ENCODE assay signal across 7 mouse cellular contexts in the genomic region with DNA sequence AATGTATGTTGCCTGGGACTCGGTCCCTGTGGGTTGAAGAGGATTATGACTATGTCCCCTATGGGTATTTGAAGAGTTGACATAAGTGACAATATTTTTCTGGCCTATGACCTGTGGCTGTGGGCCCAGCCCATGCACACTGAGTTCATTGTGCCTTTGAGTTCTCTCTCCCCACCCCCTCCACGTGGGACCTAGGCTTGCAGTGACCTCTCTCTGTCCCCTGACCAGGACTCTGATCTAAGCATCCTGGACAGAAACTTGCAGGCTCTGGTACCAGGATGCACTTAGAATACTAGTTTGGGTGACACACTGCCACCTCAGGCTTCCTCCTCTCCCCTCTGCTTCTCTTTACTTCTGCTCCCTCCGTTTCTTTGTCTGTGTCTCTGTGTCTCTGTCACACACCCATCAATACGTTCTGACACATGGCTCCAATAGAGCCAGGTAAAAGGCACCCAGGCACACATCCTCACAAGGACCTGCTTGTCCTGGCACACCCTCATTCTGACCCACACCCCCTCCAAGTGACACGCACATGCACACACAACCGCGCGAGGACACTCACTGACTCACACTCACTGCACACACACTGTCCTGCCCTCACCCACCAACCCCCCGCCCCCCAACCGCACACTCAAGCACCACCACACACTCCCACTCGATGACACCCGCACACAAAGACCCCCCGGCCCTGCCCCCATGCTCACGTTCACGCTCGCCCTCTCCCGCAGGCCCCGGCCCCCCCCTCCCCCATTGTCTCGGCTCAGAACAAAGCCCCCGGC. TPM values are rescaled to one million over a fixed set of nuclear protein-coding genes. Genes with fewer than 3 reads are reported as not detected.
DNase-seq lines count a peak whose midpoint lies in the region; ATAC-seq and TF ChIP-seq lines count a peak whose summit lies in the region.

No protein-coding gene starts in this region.

- peak overlapping the region; percentile 87 for H3K4me3 ChIP-seq in megakaryocyte, embryonic 14.5 days (replicated peaks)
- H3K4me3 ChIP-seq in forebrain, postnatal 0 days (ENCODE audit: low read depth, low read length), result peak overlapping the region; percentile 97
- H3K4me3 ChIP-seq in liver, embryonic 14.5 days (ENCODE audit: insufficient read depth in 1 of 2, low read depth in 2 of 2, low read length in 2 of 2), result peak overlapping the region; percentile 37 to 38
- peak overlapping the region; percentile 75 for H3K4me3 ChIP-seq in stomach, postnatal 0 days (ENCODE audit: low read depth, low read length)

- no peak for TF ChIP-seq EP300 in liver, embryonic 14.5 days (IDR thresholded peaks at IDR 0.05; ENCODE audit: low read depth)
- TF ChIP-seq EP300 in stomach, postnatal 0 days (optimal IDR thresholded peaks at IDR 0.05), result no peak

- peaks cover 95% of the 10 kb centered on the region for H3K27me3 ChIP-seq in megakaryocyte, embryonic 14.5 days (replicated peaks)
- no peaks in the 10 kb centered on the region for H3K27me3 ChIP-seq in forebrain, postnatal 0 days (ENCODE audit: insufficient read depth, low read length)
- H3K27me3 ChIP-seq in liver, embryonic 14.5 days (ENCODE audit: control insufficient read depth, insufficient read depth, low read length), result peaks cover 49% of the 10 kb centered on the region
- H3K27me3 ChIP-seq in stomach, postnatal 0 days (ENCODE audit: control insufficient read depth, insufficient read depth, low read length), result 0 out of 2 replicates have a peak, but pooled peaks cover 3% of the 10 kb centered on the region

- H3K9ac ChIP-seq in forebrain, postnatal 0 days, result peak overlapping the region; percentile 100
- H3K9ac ChIP-seq in liver, embryonic 14.5 days (replicated peaks), result no peak overlapping the region
- H3K9ac ChIP-seq in stomach, postnatal 0 days (ENCODE audit: low read length), result peak overlapping the region; percentile 87

- no peak for ATAC-seq in megakaryocyte, adult 5-6 weeks (ENCODE audit: poor library complexity, severe bottlenecking)
- peak; percentile 79 for ATAC-seq in forebrain, postnatal 0 days
- 0 out of 2 replicates have a peak, but pooled peaks have one; percentile 22 for ATAC-seq in liver, embryonic 14.5 days (ENCODE audit: insufficient read depth)
- ATAC-seq in stomach, postnatal 0 days (ENCODE audit: low FRiP score, low TSS enrichment), result peak; percentile 72

- H3K9me3 ChIP-seq in megakaryocyte, embryonic 14.5 days, result peaks cover 3% of the 10 kb centered on the region; the same call in 1 of the 2 replicates
- no peaks in the 10 kb centered on the region for H3K9me3 ChIP-seq in forebrain, postnatal 0 days (ENCODE audit: low read length)
- H3K9me3 ChIP-seq in liver, embryonic 14.5 days (ENCODE audit: control insufficient read depth, low read length), result no peaks in the 10 kb centered on the region
- no peaks in the 10 kb centered on the region for H3K9me3 ChIP-seq in stomach, postnatal 0 days (ENCODE audit: control insufficient read depth, low read length)

- no peaks in the 10 kb centered on the region for H3K36me3 ChIP-seq in megakaryocyte, embryonic 14.5 days (replicated peaks; ENCODE audit: low read length)
- H3K36me3 ChIP-seq in forebrain, postnatal 0 days (ENCODE audit: insufficient read depth), result peaks cover 18% of the 10 kb centered on the region
- H3K36me3 ChIP-seq in liver, embryonic 14.5 days (replicated peaks; ENCODE audit: control insufficient read depth, insufficient read depth, low read depth), result no peaks in the 10 kb centered on the region
- no peaks in the 10 kb centered on the region for H3K36me3 ChIP-seq in stomach, postnatal 0 days (ENCODE audit: control insufficient read depth, insufficient read depth, low read length)

- peak overlapping the region; percentile 83 for H3K4me2 ChIP-seq in forebrain, postnatal 0 days (ENCODE audit: low read depth)
- H3K4me2 ChIP-seq in liver, embryonic 14.5 days (ENCODE audit: low read depth), result peak overlapping the region; percentile 43
- H3K4me2 ChIP-seq in stomach, postnatal 0 days (replicated peaks; ENCODE audit: low read depth), result peak overlapping the region; percentile 68

- no peak for TF ChIP-seq CTCF in forebrain, postnatal 0 days (IDR thresholded peaks at IDR 0.05; ENCODE audit: low read depth)
- TF ChIP-seq CTCF in liver, embryonic 14.5 days (IDR thresholded peaks at IDR 0.05; ENCODE audit: low read depth), result no peak
- no peak for TF ChIP-seq CTCF in stomach, postnatal 0 days (IDR thresholded peaks at IDR 0.05; ENCODE audit: low read depth)

- 4% methylated on average over 19 of the region's 20 CpGs for WGBS in forebrain, postnatal 0 days
- 19% methylated on average over 20 of the region's 20 CpGs for WGBS in liver, embryonic 14.5 days (ENCODE audit: insufficient replicate concordance)
- WGBS in stomach, postnatal 0 days, result 8% methylated on average over 18 of the region's 20 CpGs

- H3K4me1 ChIP-seq in megakaryocyte, embryonic 14.5 days, result peaks cover 31% of the 10 kb centered on the region
- H3K4me1 ChIP-seq in forebrain, postnatal 0 days (ENCODE audit: insufficient read depth), result peaks cover 35% of the 10 kb centered on the region
- H3K4me1 ChIP-seq in liver, embryonic 14.5 days (replicated peaks; ENCODE audit: control insufficient read depth in 2 of 2, insufficient read depth in 2 of 2, low read length in 1 of 2), result no peaks in the 10 kb centered on the region
- no peaks in the 10 kb centered on the region; the same call in 1 of the 2 replicates for H3K4me1 ChIP-seq in stomach, postnatal 0 days (replicated peaks; ENCODE audit: control insufficient read depth, insufficient read depth)

- H3K27ac ChIP-seq in forebrain, postnatal 0 days (ENCODE audit: low read depth, low read length), result peak overlapping the region; percentile 99
- no peak overlapping the region for H3K27ac ChIP-seq in liver, embryonic 14.5 days
- peak overlapping the region; percentile 90 for H3K27ac ChIP-seq in stomach, postnatal 0 days (replicated peaks)

- DNase-seq in forebrain, postnatal 0 days, result peak; percentile 63
- DNase-seq in liver, embryonic 14.5 days (ENCODE audit: low read depth in 3 of 3, low spot score in 3 of 3), result no peak
- DNase-seq in stomach, postnatal 0 days (ENCODE audit: low spot score), result peak; percentile 23
- no peak for DNase-seq in gastrocnemius, adult 18-20 months (ENCODE audit: low spot score)
- DNase-seq in spleen, postnatal 10 days (ENCODE audit: low spot score in 2 of 2), result no peak

RNA-seq across cellular contexts. Expression of gene Dchs1, which starts 0.8 kb away (rescaled TPM):
- 0.27 and 0.74 TPM in 2 replicates for polyA plus RNA-seq in megakaryocyte, embryonic 14.5 days (2012; ENCODE audit: insufficient read depth, low replicate concordance)
- 0.07 TPM in 2 replicates for total RNA-seq in megakaryocyte, adult 5-6 weeks (2015)
- 0.04 TPM in 1 of 2 replicates, not detected in the other for total RNA-seq in megakaryocyte, adult 5-6 weeks (2017)
- 62.7 and 98.7 TPM in 2 replicates for total RNA-seq in forebrain, postnatal 0 days (2014; rRNA removed)
- 5.7 and 8.0 TPM in 2 replicates for polyA plus RNA-seq in forebrain, postnatal 0 days (2015; fragmentation: Nextera tagmentation; extraction: Ambion mirVana)
- polyA plus RNA-seq in liver, embryonic 14.5 days (2012; rRNA removed), result 0.57 and 0.71 TPM in 2 replicates
- 0.48 and 0.62 TPM in 2 replicates for polyA plus RNA-seq in liver, embryonic 14.5 days (2014; fragmentation: Nextera tagmentation; extraction: Ambion mirVana)
- polyA plus RNA-seq in stomach, postnatal 0 days (2015; fragmentation: Nextera tagmentation; extraction: Ambion mirVana), result 2.5 and 2.8 TPM in 2 replicates
- total RNA-seq in gastrocnemius, adult 18-20 months (2021), result 1 to 10 TPM; 2.1 to 3.7 TPM

RNA-seq across cellular contexts. Expression of gene Mrpl17, which starts 24.2 kb away (rescaled TPM):
- polyA plus RNA-seq in megakaryocyte, embryonic 14.5 days (2012; ENCODE audit: insufficient read depth, low replicate concordance), result 274 and 553 TPM in 2 replicates
- 74.5 and 84.2 TPM in 2 replicates for total RNA-seq in megakaryocyte, adult 5-6 weeks (2015)
- 37.8 and 40.1 TPM in 2 replicates for total RNA-seq in megakaryocyte, adult 5-6 weeks (2017)
- 15.0 and 37.1 TPM in 2 replicates for total RNA-seq in forebrain, postnatal 0 days (2014; rRNA removed)
- polyA plus RNA-seq in forebrain, postnatal 0 days (2015; fragmentation: Nextera tagmentation; extraction: Ambion mirVana), result 192 and 197 TPM in 2 replicates
- 36.4 and 136 TPM in 2 replicates for polyA plus RNA-seq in liver, embryonic 14.5 days (2012; rRNA removed)
- polyA plus RNA-seq in liver, embryonic 14.5 days (2014; fragmentation: Nextera tagmentation; extraction: Ambion mirVana), result 216 and 222 TPM in 2 replicates
- polyA plus RNA-seq in stomach, postnatal 0 days (2015; fragmentation: Nextera tagmentation; extraction: Ambion mirVana), result 320 and 359 TPM in 2 replicates
- 100 to 1,000 TPM; 103 to 104 TPM for total RNA-seq in gastrocnemius, adult 18-20 months (2021)

RNA-seq across cellular contexts. Expression of gene Tpp1, which starts 34.7 kb away (rescaled TPM):
- polyA plus RNA-seq in megakaryocyte, embryonic 14.5 days (2012; ENCODE audit: insufficient read depth, low replicate concordance), result 37.7 and 43.0 TPM in 2 replicates
- 69.7 and 71.5 TPM in 2 replicates for total RNA-seq in megakaryocyte, adult 5-6 weeks (2015)
- 21.7 and 29.0 TPM in 2 replicates for total RNA-seq in megakaryocyte, adult 5-6 weeks (2017)
- total RNA-seq in forebrain, postnatal 0 days (2014; rRNA removed), result 16.8 and 51.2 TPM in 2 replicates
- polyA plus RNA-seq in forebrain, postnatal 0 days (2015; fragmentation: Nextera tagmentation; extraction: Ambion mirVana), result 38.7 and 40.0 TPM in 2 replicates
- polyA plus RNA-seq in liver, embryonic 14.5 days (2012; rRNA removed), result 34.1 and 41.9 TPM in 2 replicates
- 55.2 and 60.7 TPM in 2 replicates for polyA plus RNA-seq in liver, embryonic 14.5 days (2014; fragmentation: Nextera tagmentation; extraction: Ambion mirVana)
- 46.1 and 52.6 TPM in 2 replicates for polyA plus RNA-seq in stomach, postnatal 0 days (2015; fragmentation: Nextera tagmentation; extraction: Ambion mirVana)
- total RNA-seq in gastrocnemius, adult 18-20 months (2021), result 10 to 100 TPM; 41.7 to 52.2 TPM

RNA-seq across cellular contexts. Expression of gene Taf10, which starts 42.5 kb away (rescaled TPM):
- polyA plus RNA-seq in megakaryocyte, embryonic 14.5 days (2012; ENCODE audit: insufficient read depth, low replicate concordance), result 411 and 429 TPM in 2 replicates
- 259 and 284 TPM in 2 replicates for total RNA-seq in megakaryocyte, adult 5-6 weeks (2015)
- total RNA-seq in megakaryocyte, adult 5-6 weeks (2017), result 129 and 148 TPM in 2 replicates
- total RNA-seq in forebrain, postnatal 0 days (2014; rRNA removed), result 84.6 and 86.5 TPM in 2 replicates
- 99.9 and 108 TPM in 2 replicates for polyA plus RNA-seq in forebrain, postnatal 0 days (2015; fragmentation: Nextera tagmentation; extraction: Ambion mirVana)
- 149 and 197 TPM in 2 replicates for polyA plus RNA-seq in liver, embryonic 14.5 days (2012; rRNA removed)
- 163 and 167 TPM in 2 replicates for polyA plus RNA-seq in liver, embryonic 14.5 days (2014; fragmentation: Nextera tagmentation; extraction: Ambion mirVana)
- polyA plus RNA-seq in stomach, postnatal 0 days (2015; fragmentation: Nextera tagmentation; extraction: Ambion mirVana), result 109 and 118 TPM in 2 replicates
- total RNA-seq in gastrocnemius, adult 18-20 months (2021), result 10 to 100 TPM; 89.8 to 98.3 TPM

RNA-seq across cellular contexts. Expression of gene Rrp8, which starts 49.5 kb away (rescaled TPM):
- 20.7 and 32.3 TPM in 2 replicates for polyA plus RNA-seq in megakaryocyte, embryonic 14.5 days (2012; ENCODE audit: insufficient read depth, low replicate concordance)
- total RNA-seq in megakaryocyte, adult 5-6 weeks (2015), result 12.3 and 15.8 TPM in 2 replicates
- 17.4 and 21.0 TPM in 2 replicates for total RNA-seq in megakaryocyte, adult 5-6 weeks (2017)
- total RNA-seq in forebrain, postnatal 0 days (2014; rRNA removed), result 22.1 and 26.6 TPM in 2 replicates
- 16.0 and 19.1 TPM in 2 replicates for polyA plus RNA-seq in forebrain, postnatal 0 days (2015; fragmentation: Nextera tagmentation; extraction: Ambion mirVana)
- polyA plus RNA-seq in liver, embryonic 14.5 days (2012; rRNA removed), result 6.5 and 7.0 TPM in 2 replicates
- 9.2 and 13.6 TPM in 2 replicates for polyA plus RNA-seq in liver, embryonic 14.5 days (2014; fragmentation: Nextera tagmentation; extraction: Ambion mirVana)
- polyA plus RNA-seq in stomach, postnatal 0 days (2015; fragmentation: Nextera tagmentation; extraction: Ambion mirVana), result 16.6 and 21.3 TPM in 2 replicates
- 10 to 100 TPM in 1 of 2 experiments, 1 to 10 TPM in 1; 10.0 to 10.5 TPM for total RNA-seq in gastrocnemius, adult 18-20 months (2021)

Comparison
In these comparisons a context has a peak if more than half of its experiments do, and no peak if none do; other contexts are left out.
1. H3K4me3 ChIP-seq: peak in every context shown above with its lines; median percentile 97 in forebrain, postnatal 0 days; 87 in megakaryocyte, embryonic 14.5 days; 75 in stomach, postnatal 0 days; 38 in liver, embryonic 14.5 days.
2. DNase-seq: peak in forebrain, postnatal 0 days (single experiment) and stomach, postnatal 0 days (single experiment); none in liver, embryonic 14.5 days (0 of 3), gastrocnemius, adult 18-20 months (single experiment) and spleen, postnatal 10 days (0 of 2).
3. Peak in every context shown above with its lines, with median percentiles within 50 percentile points of each other: H3K4me2 ChIP-seq.